Comparison of ENCODE assay signal across 7 mouse cellular contexts in genomic region chr11:7214761-7215160, GRCm38 (mm10). TPM values are rescaled to one million over a fixed set of nuclear protein-coding genes. Genes with fewer than 3 reads are reported as not detected.
DNase-seq lines count a peak whose midpoint lies in the region; ATAC-seq and TF ChIP-seq lines count a peak whose summit lies in the region.

No protein-coding gene starts in this region.

- ATAC-seq in intestine, postnatal 0 days, result no peak
- ATAC-seq in limb, embryonic 11.5 days (ENCODE audit: insufficient number of reproducible peaks, low FRiP score, low TSS enrichment, low read depth), result no peak
- ATAC-seq in neural tube, embryonic 12.5 days (ENCODE audit: low FRiP score, low read depth), result no peak

- DNase-seq in ZHBTc4 (ENCODE audit: low read depth, low spot score), result peak; percentile 77
- peak; percentile 90 for DNase-seq in embryo, embryonic 10.5 days (ENCODE audit: low spot score)
- peak; percentile 27 for DNase-seq in gastrocnemius, postnatal 25 days
- DNase-seq in limb, embryonic 11.5 days (ENCODE audit: low spot score), result peak; percentile 79
- no peak for DNase-seq in thymus, postnatal 25 days

- no peaks in the 10 kb centered on the region for H3K36me3 ChIP-seq in intestine, postnatal 0 days (ENCODE audit: control insufficient read depth, insufficient read depth)
- H3K36me3 ChIP-seq in limb, embryonic 11.5 days (ENCODE audit: control insufficient read depth, insufficient read depth, low read length), result no peaks in the 10 kb centered on the region
- no peaks in the 10 kb centered on the region for H3K36me3 ChIP-seq in neural tube, embryonic 12.5 days

- peak overlapping the region; percentile 53; the same call in 1 of the 2 replicates for H3K4me3 ChIP-seq in intestine, postnatal 0 days (ENCODE audit: low read depth, low read length)
- H3K4me3 ChIP-seq in limb, embryonic 11.5 days (ENCODE audit: low read depth, low read length), result peak overlapping the region; percentile 50; the same call in 1 of the 2 replicates
- H3K4me3 ChIP-seq in neural tube, embryonic 12.5 days, result no peak overlapping the region

- WGBS in intestine, postnatal 0 days, result 4% methylated on average over 14 of the region's 14 CpGs
- WGBS in limb, embryonic 11.5 days, result 9% methylated on average over 14 of the region's 14 CpGs
- WGBS in neural tube, embryonic 12.5 days, result 9% methylated on average over 14 of the region's 14 CpGs

- H3K4me1 ChIP-seq in intestine, postnatal 0 days (replicated peaks; ENCODE audit: control insufficient read depth, insufficient read depth, low read length), result no peaks in the 10 kb centered on the region
- peaks cover 12% of the 10 kb centered on the region; the same call in 1 of the 2 replicates for H3K4me1 ChIP-seq in limb, embryonic 11.5 days (ENCODE audit: control insufficient read depth, insufficient read depth, low read length)
- peaks cover 32% of the 10 kb centered on the region for H3K4me1 ChIP-seq in neural tube, embryonic 12.5 days

- H3K9ac ChIP-seq in intestine, postnatal 0 days (ENCODE audit: low read depth, low read length), result no peak overlapping the region
- H3K9ac ChIP-seq in limb, embryonic 11.5 days (ENCODE audit: low read length), result no peak overlapping the region
- no peak overlapping the region for H3K9ac ChIP-seq in neural tube, embryonic 12.5 days

- H3K27ac ChIP-seq in intestine, postnatal 0 days (ENCODE audit: low read depth, low read length), result no peak overlapping the region
- no peak overlapping the region for H3K27ac ChIP-seq in limb, embryonic 11.5 days (replicated peaks; ENCODE audit: low read depth, low read length)
- H3K27ac ChIP-seq in neural tube, embryonic 12.5 days, result no peak overlapping the region

- peak overlapping the region; percentile 78 for H3K4me2 ChIP-seq in intestine, postnatal 0 days (replicated peaks; ENCODE audit: low read depth)
- peak overlapping the region; percentile 90 for H3K4me2 ChIP-seq in limb, embryonic 11.5 days (ENCODE audit: low read depth, severe bottlenecking)
- peak overlapping the region; percentile 88 for H3K4me2 ChIP-seq in neural tube, embryonic 12.5 days (replicated peaks)

- no peaks in the 10 kb centered on the region for H3K9me3 ChIP-seq in intestine, postnatal 0 days (ENCODE audit: control insufficient read depth)
- no peaks in the 10 kb centered on the region for H3K9me3 ChIP-seq in limb, embryonic 11.5 days (ENCODE audit: control insufficient read depth, low read length)
- no peaks in the 10 kb centered on the region for H3K9me3 ChIP-seq in neural tube, embryonic 12.5 days

- peaks cover 39% of the 10 kb centered on the region for H3K27me3 ChIP-seq in intestine, postnatal 0 days (replicated peaks; ENCODE audit: control insufficient read depth, insufficient read depth, low read length)
- H3K27me3 ChIP-seq in limb, embryonic 11.5 days (ENCODE audit: control insufficient read depth, insufficient read depth, low read length), result peaks cover 30% of the 10 kb centered on the region
- peaks cover 25% of the 10 kb centered on the region for H3K27me3 ChIP-seq in neural tube, embryonic 12.5 days (replicated peaks)

- TF ChIP-seq CTCF in intestine, postnatal 0 days (IDR thresholded peaks at IDR 0.05; ENCODE audit: low read depth), result peak; percentile 78

RNA-seq across cellular contexts. Expression of gene Igfbp3, which starts 1.0 kb away (rescaled TPM):
- total RNA-seq in gastrocnemius, postnatal 25 days (2021), result 10 to 100 TPM; 21.2 to 23.2 TPM
- 52.7 and 57.1 TPM in 2 replicates for polyA plus RNA-seq in intestine, postnatal 0 days (2015; fragmentation: Nextera tagmentation; extraction: Ambion mirVana)
- 69.4 and 73.0 TPM in 2 replicates for polyA plus RNA-seq in limb, embryonic 11.5 days (2014; fragmentation: Nextera tagmentation; extraction: Ambion mirVana)
- polyA plus RNA-seq in neural tube, embryonic 12.5 days (2016; fragmentation: Nextera tagmentation; extraction: Ambion mirVana), result 30.5 and 31.4 TPM in 2 replicates

RNA-seq across cellular contexts. Expression of gene Igfbp1, which starts 17.2 kb away (rescaled TPM):
- not detected for total RNA-seq in gastrocnemius, postnatal 25 days (2021)
- polyA plus RNA-seq in intestine, postnatal 0 days (2015; fragmentation: Nextera tagmentation; extraction: Ambion mirVana), result 0.12 TPM in 1 of 2 replicates, not detected in the other
- 0.37 and 0.40 TPM in 2 replicates for polyA plus RNA-seq in limb, embryonic 11.5 days (2014; fragmentation: Nextera tagmentation; extraction: Ambion mirVana)
- polyA plus RNA-seq in neural tube, embryonic 12.5 days (2016; fragmentation: Nextera tagmentation; extraction: Ambion mirVana), result 0.26 and 0.46 TPM in 2 replicates

RNA-seq across cellular contexts. Expression of gene Gm11985, which starts 26.4 kb away (rescaled TPM):
- total RNA-seq in gastrocnemius, postnatal 25 days (2021), result not detected
- not detected in 2 replicates for polyA plus RNA-seq in intestine, postnatal 0 days (2015; fragmentation: Nextera tagmentation; extraction: Ambion mirVana)
- not detected in 2 replicates for polyA plus RNA-seq in limb, embryonic 11.5 days (2014; fragmentation: Nextera tagmentation; extraction: Ambion mirVana)
- not detected in 2 replicates for polyA plus RNA-seq in neural tube, embryonic 12.5 days (2016; fragmentation: Nextera tagmentation; extraction: Ambion mirVana)
